Mouse (Mus musculus): ENCODE measurements around the gene Sapcd2.

The Sapcd2 gene

DNA sequence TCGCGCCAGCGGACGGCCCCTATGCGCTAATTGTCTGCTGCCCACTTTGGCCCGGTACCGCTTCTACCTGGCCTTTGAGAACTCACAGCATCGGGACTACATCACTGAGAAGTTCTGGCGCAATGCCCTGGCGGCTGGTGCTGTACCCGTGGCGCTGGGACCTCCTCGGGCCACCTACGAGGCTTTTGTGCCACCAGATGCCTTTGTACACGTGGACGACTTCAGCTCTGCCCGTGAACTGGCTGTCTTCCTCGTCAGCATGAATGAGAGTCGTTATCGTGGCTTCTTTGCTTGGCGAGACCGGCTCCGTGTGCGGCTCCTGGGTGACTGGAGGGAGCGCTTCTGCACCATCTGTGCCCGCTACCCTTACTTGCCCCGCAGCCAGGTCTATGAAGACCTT lies 53.4 kb downstream of the Sapcd2 start:
- DNase-seq, result peak; percentile 67 to 72

DNA sequence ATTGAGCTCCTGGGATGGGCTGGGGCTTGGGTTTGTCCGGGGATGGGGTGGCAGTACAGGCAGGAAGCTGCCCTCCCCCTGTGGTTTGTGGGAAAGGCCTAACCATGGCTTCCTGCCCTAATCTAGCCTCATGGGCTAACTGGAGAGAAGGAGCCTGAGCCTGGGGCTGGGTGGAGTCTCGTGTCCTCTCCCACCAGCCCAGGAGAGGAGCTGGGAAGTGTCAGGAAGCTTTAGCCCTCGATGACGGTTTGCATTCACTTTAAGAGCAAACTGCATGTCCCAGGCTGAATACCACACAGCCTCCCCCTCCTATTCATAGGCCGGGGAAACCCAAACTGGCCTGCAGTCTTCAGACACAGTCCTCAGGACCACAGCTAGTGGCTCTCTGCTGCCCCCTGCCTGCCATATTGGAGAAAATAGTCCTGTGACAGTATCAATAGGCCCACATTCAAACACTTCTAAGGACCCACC lies 54.6 kb downstream of the Sapcd2 start:
- DNase-seq, result peak; percentile 86 to 90

DNA sequence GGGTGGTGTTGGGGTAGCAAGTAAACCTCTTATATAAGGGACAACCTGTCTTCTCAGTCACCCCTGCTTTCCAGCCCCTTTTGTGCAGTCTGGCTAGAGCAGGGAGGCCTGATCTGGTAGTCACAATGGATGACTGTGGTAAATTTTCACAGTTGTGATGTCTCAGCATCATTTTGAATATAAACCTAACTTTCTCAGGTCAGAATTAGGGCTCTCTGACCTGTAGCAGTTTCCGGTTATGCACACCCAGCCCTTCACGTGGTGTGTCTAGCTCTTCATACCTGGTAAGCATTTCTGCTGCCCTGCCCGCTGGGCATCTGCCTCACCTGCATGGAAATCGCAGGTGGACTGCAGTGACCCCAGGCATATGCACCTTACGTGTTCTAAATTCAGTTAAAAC lies 55.1 kb downstream of the Sapcd2 start:
- peak in 1 of 2 experiments; percentile 31 for DNase-seq
